Comparison of ENCODE assay signal across 14 mouse cellular contexts in genomic region chr8:109249691-109250090, GRCm38 (mm10).
DNase-seq lines count a peak whose midpoint lies in the region; ATAC-seq and TF ChIP-seq lines count a peak whose summit lies in the region.
"Had no signal": no experiment of that assay in that cellular context is flagged by ENCODE, and none has a peak within 500 bp of the region (broad histone marks: within the 10 kb centered on the region; RNA-seq: fewer than 3 reads in every experiment).

No protein-coding gene starts in this region.

- 10% methylated on average over 9 of the region's 9 CpGs for WGBS in cerebellum, adult 2 months
- 79% methylated on average over 9 of the region's 9 CpGs for WGBS in midbrain, embryonic 12.5 days
- WGBS in midbrain, embryonic 11.5 days = 90% methylated on average over 9 of the region's 9 CpGs
- 35% methylated on average over 9 of the region's 9 CpGs for WGBS in hindbrain, embryonic 14.5 days
- 25% methylated on average over 9 of the region's 9 CpGs for WGBS in neural tube, embryonic 15.5 days
- WGBS in kidney, adult 2 months = 76% methylated on average over 9 of the region's 9 CpGs

- TF ChIP-seq POLR2A in cerebellum, adult 2 months (IDR thresholded peaks at IDR 0.05; ENCODE audit: borderline replicate concordance, insufficient read depth, low read length) = no peak
- TF ChIP-seq POLR2A in kidney, adult 2 months (IDR thresholded peaks at IDR 0.05; ENCODE audit: low read depth, low read length) = no peak

- no peak overlapping the region for H3K4me2 ChIP-seq in midbrain, embryonic 12.5 days (replicated peaks)
- H3K4me2 ChIP-seq in midbrain, embryonic 11.5 days = no peak overlapping the region
- H3K4me2 ChIP-seq in hindbrain, embryonic 14.5 days (replicated peaks) = peak overlapping the region; percentile 57
- peak overlapping the region; percentile 58 for H3K4me2 ChIP-seq in neural tube, embryonic 15.5 days
- H3K4me2 ChIP-seq: limb, embryonic 12.5 days had no signal

- no peak overlapping the region for H3K9ac ChIP-seq in midbrain, embryonic 12.5 days (replicated peaks)
- no peak overlapping the region for H3K9ac ChIP-seq in midbrain, embryonic 11.5 days (ENCODE audit: low read length)
- H3K9ac ChIP-seq in hindbrain, embryonic 14.5 days = peak overlapping the region; percentile 67
- H3K9ac ChIP-seq in neural tube, embryonic 15.5 days (replicated peaks) = peak overlapping the region; percentile 62
- H3K9ac ChIP-seq: limb, embryonic 12.5 days; liver, postnatal 0 days had no signal

- no peak for ATAC-seq in midbrain, embryonic 12.5 days (ENCODE audit: low FRiP score, low read depth)
- ATAC-seq in midbrain, embryonic 11.5 days (ENCODE audit: low FRiP score) = no peak
- no peak for ATAC-seq in hindbrain, embryonic 14.5 days (ENCODE audit: low FRiP score)
- no peak for ATAC-seq in neural tube, embryonic 15.5 days (ENCODE audit: low FRiP score)
- ATAC-seq: liver, postnatal 0 days had no signal

- no peak for TF ChIP-seq CTCF in cerebellum, adult 2 months (IDR thresholded peaks at IDR 0.05; ENCODE audit: borderline replicate concordance, insufficient read depth, low read depth, low read length)
- no peak for TF ChIP-seq CTCF in kidney, adult 2 months (conservative IDR thresholded peaks at IDR 0.05; ENCODE audit: insufficient read depth, insufficient read length, low read depth, low read length)

- no peaks in the 10 kb centered on the region for H3K36me3 ChIP-seq in midbrain, embryonic 12.5 days
- no peaks in the 10 kb centered on the region for H3K36me3 ChIP-seq in midbrain, embryonic 11.5 days (ENCODE audit: control insufficient read depth, insufficient read depth, low read length)
- no peaks in the 10 kb centered on the region for H3K36me3 ChIP-seq in hindbrain, embryonic 14.5 days (replicated peaks; ENCODE audit: control insufficient read depth, insufficient read depth)
- no peaks in the 10 kb centered on the region for H3K36me3 ChIP-seq in neural tube, embryonic 15.5 days
- no peaks in the 10 kb centered on the region for H3K36me3 ChIP-seq in kidney, adult 2 months (ENCODE audit: control insufficient read depth, insufficient read depth, low read length)
- H3K36me3 ChIP-seq: limb, embryonic 12.5 days had no signal

- H3K27ac ChIP-seq in cerebellum, adult 2 months (ENCODE audit: insufficient read depth, low read length) = no peak overlapping the region
- H3K27ac ChIP-seq in midbrain, embryonic 12.5 days (replicated peaks) = 0 out of 2 replicates have a peak overlapping the region, but pooled peaks have one; percentile 31
- no peak overlapping the region for H3K27ac ChIP-seq in midbrain, embryonic 11.5 days (ENCODE audit: low read depth, low read length)
- peak overlapping the region; percentile 95 for H3K27ac ChIP-seq in hindbrain, embryonic 14.5 days
- H3K27ac ChIP-seq in neural tube, embryonic 15.5 days (replicated peaks) = peak overlapping the region; percentile 86
- H3K27ac ChIP-seq in kidney, adult 2 months (ENCODE audit: insufficient read depth, low read depth, low read length) = no peak overlapping the region
- H3K27ac ChIP-seq: limb, embryonic 12.5 days had no signal

- no peaks in the 10 kb centered on the region for H3K9me3 ChIP-seq in midbrain, embryonic 12.5 days
- H3K9me3 ChIP-seq in midbrain, embryonic 11.5 days (ENCODE audit: control insufficient read depth, low read length) = no peaks in the 10 kb centered on the region
- H3K9me3 ChIP-seq in hindbrain, embryonic 14.5 days (ENCODE audit: control insufficient read depth, low read length) = no peaks in the 10 kb centered on the region
- no peaks in the 10 kb centered on the region for H3K9me3 ChIP-seq in neural tube, embryonic 15.5 days (replicated peaks)
- H3K9me3 ChIP-seq: limb, embryonic 12.5 days had no signal

- DNase-seq in cerebellum, adult 2 months = no peak
- DNase-seq in cerebellum, adult 11-12 months = no peak
- no peak for DNase-seq in midbrain, embryonic 11.5 days (ENCODE audit: low spot score, missing footprints)
- peak; percentile 63 for DNase-seq in hindbrain, embryonic 14.5 days (ENCODE audit: low spot score)
- DNase-seq in adrenal gland, adult 8-10 months = no peak
- DNase-seq in kidney, adult 2 months = no peak
- DNase-seq: adrenal gland, postnatal 10 days; heart, postnatal 36 days; kidney, adult 8-10 months; liver, postnatal 0 days; right cerebral cortex, postnatal 14 days had no signal

- H3K27me3 ChIP-seq in cerebellum, adult 2 months (ENCODE audit: control insufficient read depth, insufficient read depth, low read length) = peaks cover 2% of the 10 kb centered on the region; the same call in 1 of the 2 replicates
- no peaks in the 10 kb centered on the region for H3K27me3 ChIP-seq in midbrain, embryonic 12.5 days
- H3K27me3 ChIP-seq in midbrain, embryonic 11.5 days (ENCODE audit: control insufficient read depth, insufficient read depth, low read length) = no peaks in the 10 kb centered on the region
- no peaks in the 10 kb centered on the region for H3K27me3 ChIP-seq in hindbrain, embryonic 14.5 days (ENCODE audit: control insufficient read depth, insufficient read depth, low read length)
- no peaks in the 10 kb centered on the region for H3K27me3 ChIP-seq in neural tube, embryonic 15.5 days (replicated peaks)
- H3K27me3 ChIP-seq in kidney, adult 2 months (replicated peaks; ENCODE audit: control insufficient read depth, insufficient read depth, low read length) = no peaks in the 10 kb centered on the region
- H3K27me3 ChIP-seq: limb, embryonic 12.5 days had no signal

- no peaks in the 10 kb centered on the region for H3K4me1 ChIP-seq in cerebellum, adult 2 months (ENCODE audit: control insufficient read depth, insufficient read depth, low read length)
- peaks cover 43% of the 10 kb centered on the region for H3K4me1 ChIP-seq in midbrain, embryonic 12.5 days
- peaks cover 2% of the 10 kb centered on the region; the same call in 1 of the 2 replicates for H3K4me1 ChIP-seq in midbrain, embryonic 11.5 days (ENCODE audit: control insufficient read depth, insufficient read depth, low read length)
- H3K4me1 ChIP-seq in hindbrain, embryonic 14.5 days (replicated peaks; ENCODE audit: control insufficient read depth, insufficient read depth, low read length) = peaks cover 12% of the 10 kb centered on the region; the same call in 1 of the 2 replicates
- H3K4me1 ChIP-seq in neural tube, embryonic 15.5 days = peaks cover 21% of the 10 kb centered on the region
- no peaks in the 10 kb centered on the region for H3K4me1 ChIP-seq in kidney, adult 2 months (ENCODE audit: control insufficient read depth, insufficient read depth, low read length)
- H3K4me1 ChIP-seq: limb, embryonic 12.5 days had no signal

- H3K4me3 ChIP-seq in cerebellum, adult 2 months (replicated peaks; ENCODE audit: insufficient read depth, low read depth, low read length) = peak overlapping the region; percentile 21
- H3K4me3 ChIP-seq in midbrain, embryonic 12.5 days = no peak overlapping the region
- H3K4me3 ChIP-seq in midbrain, embryonic 11.5 days (ENCODE audit: low read depth, low read length) = no peak overlapping the region
- peak overlapping the region; percentile 41 for H3K4me3 ChIP-seq in hindbrain, embryonic 14.5 days (replicated peaks; ENCODE audit: low read length)
- peak overlapping the region; percentile 46 for H3K4me3 ChIP-seq in neural tube, embryonic 15.5 days (replicated peaks)
- no peak overlapping the region for H3K4me3 ChIP-seq in kidney, adult 2 months (ENCODE audit: insufficient read depth, low read depth, low read length)
- H3K4me3 ChIP-seq: limb, embryonic 12.5 days had no signal

Comparison
In these comparisons a context has a peak if more than half of its experiments do, and no peak if none do; other contexts are left out.
1. H3K27ac ChIP-seq: peak in midbrain, embryonic 12.5 days (single experiment), hindbrain, embryonic 14.5 days (single experiment) and neural tube, embryonic 15.5 days (single experiment); none in cerebellum, adult 2 months (single experiment), midbrain, embryonic 11.5 days (single experiment) and kidney, adult 2 months (single experiment).
2. H3K4me3 ChIP-seq: peak in cerebellum, adult 2 months (single experiment), hindbrain, embryonic 14.5 days (single experiment) and neural tube, embryonic 15.5 days (single experiment); none in midbrain, embryonic 12.5 days (single experiment), midbrain, embryonic 11.5 days (single experiment) and kidney, adult 2 months (single experiment).
3. H3K4me2 ChIP-seq: peak in hindbrain, embryonic 14.5 days (single experiment) and neural tube, embryonic 15.5 days (single experiment); none in midbrain, embryonic 12.5 days (single experiment) and midbrain, embryonic 11.5 days (single experiment).
4. H3K9ac ChIP-seq: peak in hindbrain, embryonic 14.5 days (single experiment) and neural tube, embryonic 15.5 days (single experiment); none in midbrain, embryonic 12.5 days (single experiment) and midbrain, embryonic 11.5 days (single experiment).